Mouse (Mus musculus): ENCODE measurements around the gene Gprc5a. TPM values are rescaled to one million over a fixed set of nuclear protein-coding genes. Genes with fewer than 3 reads are reported as not detected.

Gprc5a gene
- polyA plus RNA-seq, 1 experiment from 2014 or later = 14.0 TPM

- Histone ChIP-seq H3K4me3 (replicated peaks) (no peak overlapping the region), H3K27ac (no peak overlapping the region), H3K27me3 (no peaks in the 10 kb centered on the region), H3K4me2 (no peak overlapping the region), H3K9me3 (replicated peaks) (no peaks in the 10 kb centered on the region), H3K4me1 (no peaks in the 10 kb centered on the region), H3K9ac (no peak overlapping the region), H3K36me3 (peaks cover 13% of the 10 kb centered on the region)
- no peak for ATAC-seq (replicated peaks; ENCODE audit: low FRiP score)
- 57% methylated on average over 12 of the region's 12 CpGs for WGBS
These were observed 13.0 kb downstream of the Gprc5a start for GRCm38 (mm10) chr6:135078420-135078819.

- Histone ChIP-seq H3K4me3 (replicated peaks) (no peak overlapping the region), H3K27ac (no peak overlapping the region), H3K4me1 (peaks cover 6% of the 10 kb centered on the region; the same call in 1 of the 2 replicates), H3K9ac (no peak overlapping the region), H3K27me3 (no peaks in the 10 kb centered on the region), H3K9me3 (replicated peaks) (no peaks in the 10 kb centered on the region), H3K36me3 (peaks cover 21% of the 10 kb centered on the region), H3K4me2 (no peak overlapping the region)
- ATAC-seq (replicated peaks; ENCODE audit: low FRiP score) = no peak
- WGBS = 66% methylated on average over 10 of the region's 10 CpGs
These were observed 18.6 kb downstream of the Gprc5a start for GRCm38 (mm10) chr6:135083991-135084502.

- Histone ChIP-seq H3K9me3 (replicated peaks) (no peaks in the 10 kb centered on the region), H3K4me2 (no peak overlapping the region), H3K4me1 (peaks cover 7% of the 10 kb centered on the region; the same call in 1 of the 2 replicates), H3K9ac (no peak overlapping the region), H3K27ac (no peak overlapping the region), H3K4me3 (replicated peaks) (no peak overlapping the region), H3K36me3 (peaks cover 10% of the 10 kb centered on the region; the same call in 1 of the 2 replicates), H3K27me3 (no peaks in the 10 kb centered on the region)
- 90% methylated on average over 1 of the region's 1 CpGs for WGBS
- ATAC-seq (replicated peaks; ENCODE audit: low FRiP score) = no peak
These were observed 20.3 kb downstream of the Gprc5a start for GRCm38 (mm10) chr6:135085703-135086102.

- Histone ChIP-seq H3K4me3 (replicated peaks) (peak overlapping the region; percentile 15; the same call in 1 of the 2 replicates), H3K9ac (no peak overlapping the region), H3K27ac (no peak overlapping the region), H3K9me3 (replicated peaks) (no peaks in the 10 kb centered on the region), H3K36me3 (peaks cover 10% of the 10 kb centered on the region; the same call in 1 of the 2 replicates), H3K4me1 (peaks cover 8% of the 10 kb centered on the region; the same call in 1 of the 2 replicates), H3K4me2 (peak overlapping the region; percentile 51), H3K27me3 (no peaks in the 10 kb centered on the region)
- 20% methylated on average over 19 of the region's 19 CpGs for WGBS
- peak; percentile 83 for ATAC-seq (replicated peaks; ENCODE audit: low FRiP score)
These were observed 22.4 kb downstream of the Gprc5a start for GRCm38 (mm10) chr6:135087721-135088451.

GRCm38 (mm10) chr6:135089786-135090185 is 24.3 kb downstream of the Gprc5a start:
- no peak overlapping the region for H3K4me3 ChIP-seq (replicated peaks)
- no peaks in the 10 kb centered on the region for H3K9me3 ChIP-seq (replicated peaks)
- no peak overlapping the region for H3K27ac ChIP-seq
- H3K36me3 ChIP-seq = 0 out of 2 replicates have a peak, but pooled peaks cover 6% of the 10 kb centered on the region
- ATAC-seq (replicated peaks; ENCODE audit: low FRiP score) = no peak
- no peak overlapping the region for H3K9ac ChIP-seq
- no peaks in the 10 kb centered on the region for H3K27me3 ChIP-seq
- H3K4me2 ChIP-seq = no peak overlapping the region
- H3K4me1 ChIP-seq = peaks cover 8% of the 10 kb centered on the region; the same call in 1 of the 2 replicates
- WGBS = 25% methylated on average over 8 of the region's 8 CpGs

- H3K4me2 ChIP-seq = no peak overlapping the region
- H3K9ac ChIP-seq = no peak overlapping the region
- ATAC-seq (replicated peaks; ENCODE audit: low FRiP score) = no peak
- H3K27ac ChIP-seq = no peak overlapping the region
- 54% methylated on average over 4 of the region's 4 CpGs for WGBS
- peaks cover 8% of the 10 kb centered on the region; the same call in 1 of the 2 replicates for H3K4me1 ChIP-seq
- no peaks in the 10 kb centered on the region for H3K9me3 ChIP-seq (replicated peaks)
- H3K4me3 ChIP-seq (replicated peaks) = no peak overlapping the region
- H3K27me3 ChIP-seq = no peaks in the 10 kb centered on the region
- H3K36me3 ChIP-seq = 0 out of 2 replicates have a peak, but pooled peaks cover 4% of the 10 kb centered on the region
These were observed 25.2 kb downstream of the Gprc5a start for GRCm38 (mm10) chr6:135090661-135091060.

GRCm38 (mm10) chr6:135092798-135093470 is 27.5 kb downstream of the Gprc5a start:
- Histone ChIP-seq H3K4me2 (no peak overlapping the region), H3K4me3 (replicated peaks) (no peak overlapping the region), H3K9me3 (replicated peaks) (no peaks in the 10 kb centered on the region), H3K4me1 (peaks cover 8% of the 10 kb centered on the region; the same call in 1 of the 2 replicates), H3K27ac (no peak overlapping the region), H3K27me3 (no peaks in the 10 kb centered on the region), H3K9ac (no peak overlapping the region), H3K36me3 (no peaks in the 10 kb centered on the region)
- 91% methylated on average over 12 of the region's 12 CpGs for WGBS
- no peak for ATAC-seq (replicated peaks; ENCODE audit: low FRiP score)

- no peak overlapping the region for H3K9ac ChIP-seq
- no peak overlapping the region for H3K4me2 ChIP-seq
- H3K27me3 ChIP-seq = peaks cover 10% of the 10 kb centered on the region; the same call in 1 of the 2 replicates
- no peak overlapping the region for H3K27ac ChIP-seq
- no peak overlapping the region for H3K4me3 ChIP-seq (replicated peaks)
- no peaks in the 10 kb centered on the region for H3K9me3 ChIP-seq (replicated peaks)
- ATAC-seq (replicated peaks; ENCODE audit: low FRiP score) = no peak
- peaks cover 7% of the 10 kb centered on the region; the same call in 1 of the 2 replicates for H3K4me1 ChIP-seq
- no peaks in the 10 kb centered on the region for H3K36me3 ChIP-seq
- WGBS = 75% methylated on average over 15 of the region's 15 CpGs
These were observed 35.5 kb downstream of the Gprc5a start for GRCm38 (mm10) chr6:135100787-135101472.

GRCm38 (mm10) chr6:135102736-135103303 is 37.4 kb downstream of the Gprc5a start:
- WGBS = 51% methylated on average over 5 of the region's 5 CpGs
- Histone ChIP-seq H3K27ac (no peak overlapping the region), H3K9ac (no peak overlapping the region), H3K9me3 (replicated peaks) (no peaks in the 10 kb centered on the region), H3K4me1 (peaks cover 2% of the 10 kb centered on the region; the same call in 1 of the 2 replicates), H3K36me3 (no peaks in the 10 kb centered on the region), H3K27me3 (peaks cover 10% of the 10 kb centered on the region; the same call in 1 of the 2 replicates), H3K4me2 (no peak overlapping the region), H3K4me3 (replicated peaks) (no peak overlapping the region)
- ATAC-seq (replicated peaks; ENCODE audit: low FRiP score) = no peak

GRCm38 (mm10) chr6:135107014-135107413 is 41.6 kb downstream of the Gprc5a start:
- Histone ChIP-seq H3K9ac (no peak overlapping the region), H3K36me3 (no peaks in the 10 kb centered on the region), H3K27me3 (peaks cover 10% of the 10 kb centered on the region; the same call in 1 of the 2 replicates), H3K4me3 (replicated peaks) (no peak overlapping the region), H3K4me2 (no peak overlapping the region), H3K4me1 (no peaks in the 10 kb centered on the region), H3K27ac (no peak overlapping the region), H3K9me3 (replicated peaks) (no peaks in the 10 kb centered on the region)
- ATAC-seq (replicated peaks; ENCODE audit: low FRiP score) = no peak
- WGBS = 85% methylated on average over 6 of the region's 6 CpGs

- H3K9me3 ChIP-seq (replicated peaks) = no peaks in the 10 kb centered on the region
- H3K4me1 ChIP-seq = peaks cover 6% of the 10 kb centered on the region; the same call in 1 of the 2 replicates
- no peak overlapping the region for H3K4me3 ChIP-seq (replicated peaks)
- 0 out of 2 replicates have a peak, but pooled peaks cover 3% of the 10 kb centered on the region for H3K27me3 ChIP-seq
- WGBS = 15% methylated on average over 7 of the region's 7 CpGs
- H3K36me3 ChIP-seq = no peaks in the 10 kb centered on the region
- ATAC-seq (replicated peaks; ENCODE audit: low FRiP score) = no peak
- H3K27ac ChIP-seq = no peak overlapping the region
- no peak overlapping the region for H3K9ac ChIP-seq
- H3K4me2 ChIP-seq = no peak overlapping the region
These were observed 47.1 kb downstream of the Gprc5a start for GRCm38 (mm10) chr6:135112411-135113113.
